Mouse (Mus musculus) erythroblast, embryonic 14.5 days (primary cell): ENCODE results near the gene Cdca8.

Experiments
- GATA1 ChIP-seq: IDR thresholded peaks from 2 replicates; pipeline ENCODE4 v1.6.1; 2012; ENCODE audit warnings: low read length, inconsistent platforms, mixed read lengths
- TAL1 ChIP-seq: IDR thresholded peaks from 3 replicates; pipeline ENCODE4 v1.6.1; 2012; ENCODE audit warnings: low read length, inconsistent platforms, mixed read lengths

DNA sequence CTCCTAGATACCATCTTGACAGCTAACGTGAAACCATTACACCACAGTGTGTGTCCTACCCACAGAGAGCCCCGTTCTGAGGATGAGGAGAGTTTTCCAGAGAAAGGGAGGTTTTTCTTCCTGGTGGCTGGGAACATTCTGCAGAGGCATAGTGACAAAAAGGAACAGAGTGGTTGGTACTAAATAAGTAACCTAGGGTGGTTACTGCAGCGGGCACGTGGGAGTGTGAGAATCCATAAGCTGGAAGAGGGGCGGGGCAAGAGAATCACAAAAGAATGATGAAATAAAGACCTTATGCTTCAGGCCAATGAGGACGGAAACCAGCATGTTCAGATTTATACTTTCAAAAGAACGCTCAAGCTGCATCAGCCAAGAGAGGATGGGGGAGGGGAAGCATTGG lies 50.4 kb downstream of the Cdca8 start:
- TF ChIP-seq TAL1, result no peak
- TF ChIP-seq GATA1, result no peak
